Mouse (Mus musculus) limb, embryonic 15.5 days (tissue): ENCODE data around the gene Pcyt2. TPM values are rescaled to one million over a fixed set of nuclear protein-coding genes. Genes with fewer than 3 reads are reported as not detected.

Experiments
- ATAC-seq: fragments of 200-750 bp; cut with Nextera tagmentation; 2 replicates; pipeline ENCODE4 v1.8.0; 2017; ENCODE audit warnings: low read depth, moderate TSS enrichment; ENCODE audit not compliant: insufficient number of reproducible peaks, low FRiP score, low TSS enrichment
- H3K27ac ChIP-seq: fragments of 300-500 bp; sonication (generic); 2 replicates; pipeline ENCODE4 v1.5.1; 2015; ENCODE audit warnings: moderate library complexity, mild to moderate bottlenecking, inconsistent platforms
- H3K27me3 ChIP-seq: fragments of 300-500 bp; sonication (generic); 2 replicates; pipeline ENCODE4 v1.6.1; 2015; ENCODE audit warnings: inconsistent platforms
- H3K36me3 ChIP-seq: fragments of 300-500 bp; sonication (generic); 2 replicates; pipeline ENCODE4 v1.6.1; 2015; ENCODE audit warnings: inconsistent platforms
- H3K4me1 ChIP-seq: fragments of 300-500 bp; sonication (generic); 2 replicates; pipeline ENCODE4 v1.6.1; 2015; ENCODE audit warnings: inconsistent platforms
- H3K4me2 ChIP-seq: fragments of 300-500 bp; sonication (generic); 2 replicates; pipeline ENCODE4 v1.6.1; 2015; ENCODE audit warnings: mild to moderate bottlenecking, inconsistent platforms
- H3K4me3 ChIP-seq: fragments of 300-500 bp; sonication (generic); 2 replicates; pipeline ENCODE4 v1.5.1; 2015; ENCODE audit warnings: mild to moderate bottlenecking, inconsistent platforms
- H3K9ac ChIP-seq: fragments of 300-500 bp; sonication (generic); 2 replicates; pipeline ENCODE4 v1.6.1; 2015; ENCODE audit warnings: inconsistent platforms
- H3K9me3 ChIP-seq: fragments of 300-500 bp; sonication (generic); 2 replicates; pipeline ENCODE4 v1.6.1; 2016; ENCODE audit warnings: inconsistent platforms
- WGBS: fragments of 180-500 bp; shearing (Covaris S2); methylation state at CpG from one replicate; pipeline ENCODE4 v1.1.7; 2015; 5-methylcytosine and 5-hydroxymethylcytosine counted together
- polyA plus RNA-seq: library from polyadenylated mRNA; unstranded; fragments of >200 nt; fragmentation: Nextera tagmentation; extraction: Ambion mirVana; gene quantifications from 2 replicates; pipeline ENCODE4 v1.2.1, GENCODE M21; 2015

Gene Pcyt2
- polyA plus RNA-seq, 1 experiment from 2014 or later: 130 TPM

GRCm38 (mm10) chr11:120623961-120624679, 6.4 kb upstream of the Pcyt2 start:
- ATAC-seq: no peak
- H3K4me1 ChIP-seq: peaks cover 13% of the 10 kb centered on the region
- H3K4me3 ChIP-seq: peak overlapping the region; percentile 92
- peak overlapping the region; percentile 65 for H3K9ac ChIP-seq
- peak overlapping the region; percentile 98 for H3K4me2 ChIP-seq
- H3K36me3 ChIP-seq: peaks cover 58% of the 10 kb centered on the region
- H3K27ac ChIP-seq: peak overlapping the region; percentile 78
- 12% methylated on average over 30 of the region's 30 CpGs for WGBS
- H3K9me3 ChIP-seq: no peaks in the 10 kb centered on the region
- no peaks in the 10 kb centered on the region for H3K27me3 ChIP-seq

GRCm38 (mm10) chr11:120622805-120623204, 5.1 kb upstream of the Pcyt2 start:
- Histone ChIP-seq H3K9me3 (no peaks in the 10 kb centered on the region), H3K36me3 (peaks cover 61% of the 10 kb centered on the region), H3K4me2 (no peak overlapping the region), H3K27ac (no peak overlapping the region), H3K4me3 (no peak overlapping the region), H3K9ac (no peak overlapping the region), H3K27me3 (no peaks in the 10 kb centered on the region), H3K4me1 (peaks cover 16% of the 10 kb centered on the region)
- 89% methylated on average over 6 of the region's 6 CpGs for WGBS
- ATAC-seq: no peak

DNA sequence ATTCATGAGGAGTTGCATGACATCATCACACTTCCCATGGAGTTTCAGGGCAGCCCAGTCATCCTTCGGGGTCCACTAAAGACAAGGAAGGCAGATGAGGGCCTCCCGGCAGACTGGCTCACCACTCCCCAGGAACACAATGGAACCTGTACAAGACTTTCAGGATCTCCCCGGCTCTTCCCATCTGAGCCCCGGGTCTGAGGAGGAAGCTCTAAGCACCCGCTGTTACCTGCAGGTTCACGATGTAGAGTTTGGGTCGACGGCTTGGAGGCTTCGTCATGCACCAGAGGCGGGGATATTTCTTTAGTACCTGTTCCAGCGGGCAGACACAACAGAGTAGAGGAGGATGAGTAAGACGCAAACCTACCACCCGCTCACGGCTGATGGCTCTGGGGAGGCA, 2.5 kb upstream of the Pcyt2 start:
- H3K4me3 ChIP-seq: no peak overlapping the region
- no peak overlapping the region for H3K4me2 ChIP-seq
- H3K4me1 ChIP-seq: peaks cover 29% of the 10 kb centered on the region
- ATAC-seq: no peak
- no peak overlapping the region for H3K9ac ChIP-seq
- no peak overlapping the region for H3K27ac ChIP-seq
- no peaks in the 10 kb centered on the region for H3K9me3 ChIP-seq
- peaks cover 50% of the 10 kb centered on the region for H3K36me3 ChIP-seq
- WGBS: 92% methylated on average over 14 of the region's 14 CpGs
- no peaks in the 10 kb centered on the region for H3K27me3 ChIP-seq

DNA sequence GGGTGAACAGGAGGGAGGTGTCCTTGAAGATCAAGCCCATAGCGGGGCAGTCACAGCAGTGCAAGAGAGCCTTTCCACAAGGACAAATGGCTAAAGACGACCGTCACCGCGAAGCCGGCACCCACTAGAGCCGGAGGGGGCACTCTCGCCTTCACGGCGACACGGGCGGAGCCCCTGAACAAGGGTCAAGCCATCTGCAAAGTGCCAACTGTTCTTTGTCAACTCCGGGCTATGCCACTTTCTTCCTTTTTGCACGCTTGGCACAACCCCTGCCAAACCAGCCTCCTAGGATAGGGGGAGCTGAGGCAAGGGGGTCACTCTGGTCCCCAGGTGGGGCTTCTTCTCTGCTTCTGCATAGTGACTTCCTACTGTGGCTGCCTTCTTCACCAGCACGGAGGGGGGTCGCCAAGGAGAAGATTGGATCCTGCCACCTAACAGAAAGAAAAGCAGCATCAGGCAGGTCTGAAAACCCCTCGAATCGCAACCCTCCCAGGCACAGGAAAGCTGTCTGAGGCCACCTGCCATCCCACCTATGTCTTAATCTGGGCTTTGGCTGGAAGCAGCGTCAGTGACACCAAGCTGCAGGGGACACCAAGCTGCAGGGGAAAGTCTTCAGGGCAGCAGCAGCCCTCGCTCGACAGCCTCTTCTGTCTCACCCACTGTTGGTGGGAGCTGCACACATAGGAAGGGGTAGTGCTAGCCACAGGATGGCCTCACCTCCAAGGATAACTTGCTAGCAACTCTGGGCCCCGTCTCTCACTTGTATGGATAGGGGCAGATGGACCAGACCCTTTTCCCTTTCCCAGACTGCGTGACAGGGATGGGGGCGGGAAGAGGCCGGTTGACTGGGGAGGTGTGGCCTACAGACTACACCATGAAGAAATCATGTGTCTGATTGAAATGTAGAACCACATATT, 1.1 kb upstream of the Pcyt2 start:
- 92% methylated on average over 25 of the region's 25 CpGs for WGBS
- Histone ChIP-seq H3K4me3 (no peak overlapping the region), H3K36me3 (peaks cover 60% of the 10 kb centered on the region), H3K9me3 (no peaks in the 10 kb centered on the region), H3K9ac (no peak overlapping the region), H3K4me1 (peaks cover 23% of the 10 kb centered on the region), H3K27me3 (no peaks in the 10 kb centered on the region), H3K4me2 (no peak overlapping the region), H3K27ac (no peak overlapping the region)
- no peak for ATAC-seq

DNA sequence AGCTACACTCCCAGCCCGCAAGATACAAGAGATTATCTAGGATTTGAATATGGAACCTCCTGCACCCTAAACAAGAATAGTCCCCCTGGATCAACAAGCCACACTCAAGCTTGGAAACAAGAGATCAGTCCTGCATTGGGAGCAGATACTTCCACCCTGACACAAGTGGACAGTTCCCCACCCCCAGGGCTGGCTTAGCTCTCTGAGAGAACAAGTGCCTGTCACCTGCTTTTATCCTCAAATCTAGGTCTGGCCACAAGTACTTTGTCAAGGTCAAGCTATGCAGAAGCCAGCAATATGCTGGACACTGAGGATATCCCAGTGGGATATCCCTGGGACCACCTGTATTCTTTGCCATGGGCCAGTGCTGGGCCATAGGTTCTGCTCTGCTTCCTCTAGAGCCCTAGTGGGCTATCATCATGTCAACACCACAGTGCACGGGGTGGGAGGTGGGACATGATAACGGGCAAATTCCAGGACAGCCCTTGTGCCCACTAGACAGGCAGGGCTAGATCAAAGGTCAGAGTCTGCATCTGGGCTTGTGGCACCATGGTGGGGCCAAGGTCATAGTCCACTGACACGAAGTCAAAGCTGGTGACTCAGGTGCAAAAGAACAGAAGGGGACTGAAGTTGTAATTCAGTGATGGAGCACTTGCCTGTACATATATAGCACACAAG, 980 bp downstream of the Pcyt2 start:
- peak overlapping the region; percentile 89 for H3K4me3 ChIP-seq
- no peaks in the 10 kb centered on the region for H3K9me3 ChIP-seq
- no peak overlapping the region for H3K27ac ChIP-seq
- H3K4me2 ChIP-seq: peak overlapping the region; percentile 85
- H3K4me1 ChIP-seq: peaks cover 20% of the 10 kb centered on the region
- H3K36me3 ChIP-seq: peaks cover 66% of the 10 kb centered on the region
- peak overlapping the region; percentile 81; the same call in 1 of the 2 replicates for H3K9ac ChIP-seq
- H3K27me3 ChIP-seq: no peaks in the 10 kb centered on the region
- ATAC-seq: no peak
- 43% methylated on average over 4 of the region's 4 CpGs for WGBS

GRCm38 (mm10) chr11:120615606-120616203, 2.0 kb downstream of the Pcyt2 start:
- no peaks in the 10 kb centered on the region for H3K9me3 ChIP-seq
- peak overlapping the region; percentile 85; the same call in 1 of the 2 replicates for H3K4me2 ChIP-seq
- WGBS: 94% methylated on average over 11 of the region's 11 CpGs
- H3K4me3 ChIP-seq: no peak overlapping the region
- ATAC-seq: no peak
- no peak overlapping the region for H3K27ac ChIP-seq
- H3K4me1 ChIP-seq: peaks cover 20% of the 10 kb centered on the region
- H3K9ac ChIP-seq: no peak overlapping the region
- H3K36me3 ChIP-seq: peaks cover 67% of the 10 kb centered on the region
- no peaks in the 10 kb centered on the region for H3K27me3 ChIP-seq

GRCm38 (mm10) chr11:120615167-120615566, 2.6 kb downstream of the Pcyt2 start:
- peaks cover 20% of the 10 kb centered on the region for H3K4me1 ChIP-seq
- ATAC-seq: no peak
- no peak overlapping the region for H3K4me2 ChIP-seq
- H3K4me3 ChIP-seq: no peak overlapping the region
- WGBS: 96% methylated on average over 6 of the region's 6 CpGs
- H3K36me3 ChIP-seq: peaks cover 67% of the 10 kb centered on the region
- H3K9ac ChIP-seq: no peak overlapping the region
- H3K27me3 ChIP-seq: no peaks in the 10 kb centered on the region
- no peak overlapping the region for H3K27ac ChIP-seq
- no peaks in the 10 kb centered on the region for H3K9me3 ChIP-seq

- whole genome bisulfite sequencing: 80% methylated on average over 8 of the region's 8 CpGs
- no peak overlapping the region for H3K4me3 ChIP-seq
Observed at GRCm38 (mm10) chr11:120613976-120614375, 3.8 kb downstream of the Pcyt2 start.

GRCm38 (mm10) chr11:120613481-120613972, 4.2 kb downstream of the Pcyt2 start:
- no peak overlapping the region for H3K9ac ChIP-seq
- peaks cover 62% of the 10 kb centered on the region for H3K36me3 ChIP-seq
- no peak overlapping the region for H3K27ac ChIP-seq
- H3K4me2 ChIP-seq: no peak overlapping the region
- 86% methylated on average over 10 of the region's 10 CpGs for WGBS
- H3K4me1 ChIP-seq: peaks cover 29% of the 10 kb centered on the region
- peaks cover 3% of the 10 kb centered on the region for H3K27me3 ChIP-seq
- no peak for ATAC-seq
- no peaks in the 10 kb centered on the region for H3K9me3 ChIP-seq
- H3K4me3 ChIP-seq: no peak overlapping the region

More at GRCm38 (mm10) chr11:120613976-120614375, 3.8 kb downstream of the Pcyt2 start:
- H3K27ac ChIP-seq: no peak overlapping the region
- no peak overlapping the region for H3K4me2 ChIP-seq
- peaks cover 26% of the 10 kb centered on the region for H3K4me1 ChIP-seq
- no peaks in the 10 kb centered on the region for H3K9me3 ChIP-seq
- peaks cover 67% of the 10 kb centered on the region for H3K36me3 ChIP-seq
- H3K9ac ChIP-seq: no peak overlapping the region
- ATAC-seq: no peak
- peaks cover 3% of the 10 kb centered on the region for H3K27me3 ChIP-seq

DNA sequence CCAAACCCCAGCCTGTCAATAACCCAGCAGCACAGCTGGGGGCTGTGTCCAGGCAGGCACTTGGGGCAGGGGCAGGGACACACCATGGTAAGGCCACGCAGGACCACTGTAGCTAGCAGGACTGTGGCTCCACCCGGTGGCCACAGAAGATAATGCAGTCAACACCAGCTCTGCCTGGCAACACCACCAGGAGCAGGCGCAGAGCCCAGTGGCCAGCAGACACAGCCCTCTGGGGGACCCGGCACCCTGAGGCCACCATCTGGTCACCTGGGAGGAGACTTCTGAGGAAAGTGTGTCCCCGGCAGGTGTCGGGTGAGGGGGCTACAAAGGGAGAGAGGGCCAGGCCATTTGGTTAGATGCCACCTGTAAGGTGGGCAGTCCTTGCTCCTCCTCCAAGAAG, 5.0 kb downstream of the Pcyt2 start:
- WGBS: 35% methylated on average over 6 of the region's 6 CpGs
- Histone ChIP-seq H3K4me2 (no peak overlapping the region), H3K36me3 (peaks cover 57% of the 10 kb centered on the region), H3K4me3 (no peak overlapping the region), H3K4me1 (peaks cover 33% of the 10 kb centered on the region), H3K27ac (no peak overlapping the region), H3K9me3 (no peaks in the 10 kb centered on the region), H3K27me3 (peaks cover 6% of the 10 kb centered on the region), H3K9ac (no peak overlapping the region)
- ATAC-seq: no peak

DNA sequence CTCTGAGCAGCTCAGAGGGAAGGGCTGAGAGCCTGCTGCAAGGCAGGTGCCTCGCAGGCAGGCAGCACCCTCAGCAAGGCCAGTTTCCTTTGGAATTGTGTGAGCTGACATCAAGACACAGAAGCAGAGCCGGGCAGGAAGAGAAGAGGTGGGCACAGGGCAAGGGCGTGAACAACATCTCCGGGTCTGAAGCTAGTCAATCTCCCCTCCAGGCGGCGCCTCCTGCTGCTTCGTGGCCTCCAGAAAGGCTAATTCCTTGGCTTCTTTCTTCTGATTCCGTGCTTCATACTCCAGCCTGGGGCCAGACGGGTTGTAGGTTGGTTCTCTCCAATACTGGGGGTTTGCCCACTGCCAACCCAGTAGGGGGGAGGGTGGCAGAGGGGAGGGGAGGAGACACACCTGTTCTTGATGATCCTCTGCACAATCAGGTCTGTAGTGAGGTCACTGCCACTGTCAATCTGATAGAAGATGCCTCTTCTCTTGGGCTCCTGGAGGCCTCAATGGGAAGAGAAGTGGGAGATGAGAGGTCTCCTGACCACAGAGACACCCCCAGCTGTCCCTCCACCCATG, 7.2 kb downstream of the Pcyt2 start:
- no peak overlapping the region for H3K4me3 ChIP-seq
- H3K27me3 ChIP-seq: peaks cover 6% of the 10 kb centered on the region
- 88% methylated on average over 9 of the region's 9 CpGs for WGBS
- ATAC-seq: no peak
- H3K9me3 ChIP-seq: no peaks in the 10 kb centered on the region
- peaks cover 73% of the 10 kb centered on the region for H3K36me3 ChIP-seq
- no peak overlapping the region for H3K9ac ChIP-seq
- H3K4me2 ChIP-seq: no peak overlapping the region
- peaks cover 19% of the 10 kb centered on the region for H3K4me1 ChIP-seq
- H3K27ac ChIP-seq: no peak overlapping the region
